8 mouse cellular contexts compared by ENCODE assay signal in the genomic region with DNA sequence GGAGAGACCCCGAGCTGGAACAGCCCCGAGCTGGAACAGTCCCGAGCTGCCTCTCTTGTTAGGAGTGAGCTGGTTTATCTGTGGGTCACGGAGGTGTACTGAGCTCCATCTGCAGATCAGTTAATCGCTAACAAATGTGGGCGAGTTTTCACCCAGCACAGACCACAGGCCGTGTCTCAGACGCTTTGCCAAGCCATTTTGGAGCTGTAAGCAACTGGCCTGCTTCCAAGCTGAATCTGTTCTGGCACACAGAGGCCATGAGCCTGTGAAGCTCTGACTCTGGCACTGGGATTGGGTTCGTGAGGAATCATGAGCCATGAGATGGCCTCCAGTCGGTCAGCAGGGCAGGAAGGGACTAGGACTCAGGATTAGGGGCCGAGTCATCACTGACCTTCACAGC.
DNase-seq lines count a peak whose midpoint lies in the region; ATAC-seq and TF ChIP-seq lines count a peak whose summit lies in the region.

No protein-coding gene starts in this region.

- no peak overlapping the region for H3K9ac ChIP-seq in midbrain, embryonic 13.5 days (replicated peaks)
- H3K9ac ChIP-seq in midbrain, embryonic 15.5 days, result no peak overlapping the region
- no peak overlapping the region for H3K9ac ChIP-seq in forebrain, embryonic 14.5 days (ENCODE audit: low read length)
- no peak overlapping the region for H3K9ac ChIP-seq in hindbrain, embryonic 12.5 days

- no peaks in the 10 kb centered on the region for H3K36me3 ChIP-seq in midbrain, embryonic 13.5 days
- no peaks in the 10 kb centered on the region for H3K36me3 ChIP-seq in midbrain, embryonic 15.5 days (replicated peaks)
- H3K36me3 ChIP-seq in forebrain, embryonic 14.5 days (ENCODE audit: control insufficient read depth, insufficient read depth, low read length), result no peaks in the 10 kb centered on the region
- H3K36me3 ChIP-seq in hindbrain, embryonic 12.5 days, result no peaks in the 10 kb centered on the region

- WGBS in midbrain, embryonic 13.5 days, result 67% methylated on average over 11 of the region's 11 CpGs
- WGBS in midbrain, embryonic 15.5 days, result 49% methylated on average over 11 of the region's 11 CpGs
- 40% methylated on average over 11 of the region's 11 CpGs for WGBS in bone marrow, adult 2 months
- 46% methylated on average over 11 of the region's 11 CpGs for WGBS in forebrain, embryonic 14.5 days
- WGBS in hindbrain, embryonic 12.5 days, result 58% methylated on average over 11 of the region's 11 CpGs

- H3K27ac ChIP-seq in midbrain, embryonic 13.5 days, result 0 out of 2 replicates have a peak overlapping the region, but pooled peaks have one; percentile 9
- no peak overlapping the region for H3K27ac ChIP-seq in midbrain, embryonic 15.5 days
- peak overlapping the region; percentile 17 for H3K27ac ChIP-seq in bone marrow, adult 2 months (ENCODE audit: control insufficient read depth, insufficient read depth, low read depth, low read length, poor library complexity)
- H3K27ac ChIP-seq in forebrain, embryonic 14.5 days (ENCODE audit: low read depth, low read length), result no peak overlapping the region; the same call in 1 of the 2 replicates
- H3K27ac ChIP-seq in hindbrain, embryonic 12.5 days, result peak overlapping the region; percentile 13

- TF ChIP-seq POLR2A in bone marrow, adult 2 months (IDR thresholded peaks at IDR 0.05; ENCODE audit: borderline replicate concordance, control insufficient read depth, low read depth, low read length), result no peak

- no peak overlapping the region for H3K4me3 ChIP-seq in midbrain, embryonic 13.5 days (replicated peaks)
- H3K4me3 ChIP-seq in midbrain, embryonic 15.5 days, result no peak overlapping the region
- no peak overlapping the region for H3K4me3 ChIP-seq in bone marrow, adult 2 months (replicated peaks; ENCODE audit: control insufficient read depth, low read depth, low read length)
- no peak overlapping the region for H3K4me3 ChIP-seq in forebrain, embryonic 14.5 days (ENCODE audit: low read depth, low read length)
- no peak overlapping the region for H3K4me3 ChIP-seq in hindbrain, embryonic 12.5 days

- peak; percentile 86 for DNase-seq in forebrain, embryonic 14.5 days (ENCODE audit: low spot score)
- peak; percentile 54 for DNase-seq in lung, postnatal 14 days
- no peak for DNase-seq in spleen, adult 18-20 months
- no peak for DNase-seq in urinary bladder, adult 2 months (ENCODE audit: low spot score)

- no peaks in the 10 kb centered on the region for H3K9me3 ChIP-seq in midbrain, embryonic 13.5 days
- H3K9me3 ChIP-seq in midbrain, embryonic 15.5 days, result no peaks in the 10 kb centered on the region
- H3K9me3 ChIP-seq in forebrain, embryonic 14.5 days (replicated peaks; ENCODE audit: control insufficient read depth, low read length), result no peaks in the 10 kb centered on the region
- H3K9me3 ChIP-seq in hindbrain, embryonic 12.5 days (replicated peaks), result no peaks in the 10 kb centered on the region

- TF ChIP-seq CTCF in bone marrow, adult 2 months (IDR thresholded peaks at IDR 0.05; ENCODE audit: control insufficient read depth, insufficient read depth, low read length), result no peak

- H3K4me1 ChIP-seq in midbrain, embryonic 13.5 days (replicated peaks), result peaks cover 53% of the 10 kb centered on the region
- peaks cover 39% of the 10 kb centered on the region for H3K4me1 ChIP-seq in midbrain, embryonic 15.5 days
- peaks cover 13% of the 10 kb centered on the region for H3K4me1 ChIP-seq in bone marrow, adult 2 months (ENCODE audit: control insufficient read depth, insufficient read depth, low read length)
- H3K4me1 ChIP-seq in forebrain, embryonic 14.5 days (ENCODE audit: control insufficient read depth, insufficient read depth, low read length), result peaks cover 28% of the 10 kb centered on the region
- peaks cover 51% of the 10 kb centered on the region for H3K4me1 ChIP-seq in hindbrain, embryonic 12.5 days

- H3K27me3 ChIP-seq in midbrain, embryonic 13.5 days, result 0 out of 2 replicates have a peak, but pooled peaks cover 3% of the 10 kb centered on the region
- H3K27me3 ChIP-seq in midbrain, embryonic 15.5 days (replicated peaks), result no peaks in the 10 kb centered on the region; the same call in none of the 2 replicates
- H3K27me3 ChIP-seq in forebrain, embryonic 14.5 days (replicated peaks; ENCODE audit: control insufficient read depth, insufficient read depth, low read length), result peaks cover 3% of the 10 kb centered on the region; the same call in 1 of the 2 replicates
- H3K27me3 ChIP-seq in hindbrain, embryonic 12.5 days, result no peaks in the 10 kb centered on the region; the same call in 1 of the 2 replicates

- no peak overlapping the region for H3K4me2 ChIP-seq in midbrain, embryonic 13.5 days (replicated peaks)
- H3K4me2 ChIP-seq in midbrain, embryonic 15.5 days, result no peak overlapping the region
- H3K4me2 ChIP-seq in forebrain, embryonic 14.5 days (ENCODE audit: low read length), result no peak overlapping the region
- no peak overlapping the region for H3K4me2 ChIP-seq in hindbrain, embryonic 12.5 days (replicated peaks)

- no peak for ATAC-seq in midbrain, embryonic 13.5 days
- no peak for ATAC-seq in midbrain, embryonic 15.5 days (replicated peaks)
- no peak for ATAC-seq in forebrain, embryonic 14.5 days
- no peak for ATAC-seq in hindbrain, embryonic 12.5 days (ENCODE audit: low FRiP score)

Comparison
In these comparisons a context has a peak if more than half of its experiments do, and no peak if none do; other contexts are left out.
1. H3K27ac ChIP-seq: peak in midbrain, embryonic 13.5 days (single experiment), bone marrow, adult 2 months (single experiment) and hindbrain, embryonic 12.5 days (single experiment); none in midbrain, embryonic 15.5 days (single experiment) and forebrain, embryonic 14.5 days (single experiment).
2. DNase-seq: peak in forebrain, embryonic 14.5 days (single experiment) and lung, postnatal 14 days (single experiment); none in spleen, adult 18-20 months (0 of 2) and urinary bladder, adult 2 months (single experiment).